Mouse (Mus musculus) intestine, embryonic 16.5 days (tissue): ENCODE measurements around the gene Srsf5. TPM values are rescaled to one million over a fixed set of nuclear protein-coding genes. Genes with fewer than 3 reads are reported as not detected.
A peak's percentile ranks its signal among the peaks of the same experiment; 100 is the strongest.

Source experiments
- ATAC-seq: fragments of 200-750 bp; cut with Nextera tagmentation; 2 replicates; pipeline ENCODE4 v1.8.0; 2017; ENCODE audit warnings: moderate TSS enrichment, moderate library complexity
- H3K27ac ChIP-seq: fragments of 300-500 bp; sonication (generic); 2 replicates; pipeline ENCODE4 v1.5.1; 2014; ENCODE audit warnings: mild to moderate bottlenecking, low read length
- H3K27me3 ChIP-seq: fragments of 300-500 bp; sonication (generic); replicated peaks from 2 replicates; pipeline ENCODE4 v1.6.1; 2014; ENCODE audit warnings: low read length, control low read depth, mixed read lengths; ENCODE audit not compliant: control insufficient read depth, insufficient read depth
- H3K36me3 ChIP-seq: fragments of 300-500 bp; sonication (generic); 2 replicates; pipeline ENCODE4 v1.6.1; 2014; ENCODE audit warnings: low read length, control low read depth; ENCODE audit not compliant: control insufficient read depth, insufficient read depth
- H3K4me1 ChIP-seq: fragments of 300-500 bp; sonication (generic); 2 replicates; pipeline ENCODE4 v1.6.1; 2014; ENCODE audit warnings: low read length, control low read depth, mixed read lengths; ENCODE audit not compliant: control insufficient read depth, insufficient read depth
- H3K4me2 ChIP-seq: fragments of 300-500 bp; sonication (generic); 2 replicates; pipeline ENCODE4 v1.6.1; 2014; ENCODE audit warnings: low read depth, low read length, control low read depth
- H3K4me3 ChIP-seq: fragments of 300-500 bp; sonication (generic); 2 replicates; pipeline ENCODE4 v1.5.1; 2014; ENCODE audit warnings: mild to moderate bottlenecking, low read length
- H3K9ac ChIP-seq: fragments of 300-500 bp; sonication (generic); 2 replicates; pipeline ENCODE4 v1.6.1; 2014; ENCODE audit warnings: low read depth, low read length
- H3K9me3 ChIP-seq: fragments of 300-500 bp; sonication (generic); 2 replicates; pipeline ENCODE4 v1.6.1; 2016; ENCODE audit warnings: low read length, control low read depth; ENCODE audit not compliant: control insufficient read depth
- WGBS: fragments of 180-500 bp; shearing (Covaris S2); extraction: QIAGEN DNeasy Blood & Tissue Kit; methylation state at CpG from one replicate; pipeline ENCODE4 v1.1.7; 2014; 5-methylcytosine and 5-hydroxymethylcytosine counted together
- polyA plus RNA-seq: library from polyadenylated mRNA; unstranded; fragments of >200 nt; fragmentation: Nextera tagmentation; extraction: Ambion mirVana; gene quantifications from 2 replicates; pipeline ENCODE4 v1.2.1, GENCODE M21; 2015

The Srsf5 gene
- polyA plus RNA-seq, 1 experiment from 2014 or later = 492 TPM

DNA sequence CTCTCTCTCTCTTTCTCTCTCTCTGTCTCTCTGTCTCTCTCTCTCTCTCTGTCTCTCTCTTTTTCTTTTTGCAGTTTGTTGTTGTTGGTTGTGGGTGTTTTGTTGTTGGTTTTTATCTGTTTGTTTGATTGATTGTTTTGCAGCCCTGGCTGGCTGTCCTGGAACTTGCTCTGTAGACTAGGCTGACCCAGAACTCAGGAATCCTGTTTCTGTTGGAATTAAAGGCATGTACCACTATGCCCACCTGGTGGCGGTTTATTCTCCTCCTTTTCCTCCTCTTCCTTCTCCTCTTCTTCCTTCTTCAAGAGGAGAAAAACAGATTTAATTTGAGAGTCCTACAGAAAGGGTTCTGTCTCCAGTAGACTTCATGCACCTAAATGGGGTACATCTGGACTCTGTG, 17.8 kb upstream of the Srsf5 start:
- 73% methylated on average over 1 of the region's 1 CpGs for WGBS
- H3K9me3 ChIP-seq = no peaks in the 10 kb centered on the region
- H3K27me3 ChIP-seq = no peaks in the 10 kb centered on the region
- no peak overlapping the region for H3K9ac ChIP-seq
- no peak overlapping the region for H3K4me2 ChIP-seq
- H3K36me3 ChIP-seq = no peaks in the 10 kb centered on the region
- no peak overlapping the region for H3K27ac ChIP-seq
- peaks cover 14% of the 10 kb centered on the region for H3K4me1 ChIP-seq
- no peak overlapping the region for H3K4me3 ChIP-seq
- no peak for ATAC-seq

DNA sequence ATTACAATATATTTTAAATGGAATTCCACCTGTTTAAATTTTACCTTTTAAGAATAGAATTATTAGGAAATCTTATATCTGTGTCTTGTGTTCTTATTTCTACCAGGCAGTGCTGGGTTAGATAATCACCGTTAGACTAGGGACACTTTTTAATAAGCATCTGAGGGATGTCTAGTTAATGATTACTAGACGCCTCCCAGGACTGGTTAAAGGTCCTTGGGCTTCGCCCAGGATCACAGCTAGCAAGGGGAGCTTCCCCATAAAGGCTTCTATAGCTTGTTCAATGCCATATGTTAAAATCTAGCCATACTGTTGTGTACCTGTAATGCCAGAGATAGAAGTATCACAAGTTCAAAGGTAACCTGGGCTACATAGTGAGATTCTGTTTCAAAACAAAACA, 16.4 kb upstream of the Srsf5 start:
- Histone ChIP-seq H3K9me3 (no peaks in the 10 kb centered on the region), H3K27me3 (no peaks in the 10 kb centered on the region), H3K27ac (peak overlapping the region; percentile 89), H3K4me2 (no peak overlapping the region), H3K36me3 (no peaks in the 10 kb centered on the region), H3K4me1 (peaks cover 10% of the 10 kb centered on the region), H3K4me3 (no peak overlapping the region), H3K9ac (no peak overlapping the region)
- ATAC-seq = peak; percentile 52
- WGBS = 63% methylated on average over 3 of the region's 3 CpGs

DNA sequence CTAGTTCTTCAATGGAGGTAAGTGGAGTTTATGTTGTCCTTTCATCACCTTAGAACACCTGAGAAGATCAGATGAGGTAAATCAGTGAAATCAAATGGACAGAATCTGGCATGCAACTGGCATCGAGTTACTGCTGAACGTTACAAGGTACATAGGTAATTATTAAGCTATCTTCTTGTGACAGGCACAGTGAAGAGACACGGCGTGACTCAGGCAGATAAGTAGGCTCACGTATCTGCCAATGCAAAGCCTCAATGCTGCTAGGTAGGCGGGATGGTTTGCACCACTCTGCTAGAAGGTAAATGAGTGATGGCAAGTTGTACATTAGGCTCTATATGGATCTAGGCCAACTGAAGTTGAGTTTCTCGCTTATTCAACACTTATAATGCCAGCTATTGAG, 15.2 kb upstream of the Srsf5 start:
- no peak overlapping the region for H3K9ac ChIP-seq
- peak; percentile 82 for ATAC-seq
- peak overlapping the region; percentile 4; the same call in 1 of the 2 replicates for H3K27ac ChIP-seq
- H3K4me3 ChIP-seq = no peak overlapping the region
- H3K36me3 ChIP-seq = no peaks in the 10 kb centered on the region
- no peaks in the 10 kb centered on the region for H3K27me3 ChIP-seq
- 59% methylated on average over 7 of the region's 7 CpGs for WGBS
- H3K9me3 ChIP-seq = no peaks in the 10 kb centered on the region
- no peak overlapping the region for H3K4me2 ChIP-seq
- peaks cover 10% of the 10 kb centered on the region for H3K4me1 ChIP-seq

DNA sequence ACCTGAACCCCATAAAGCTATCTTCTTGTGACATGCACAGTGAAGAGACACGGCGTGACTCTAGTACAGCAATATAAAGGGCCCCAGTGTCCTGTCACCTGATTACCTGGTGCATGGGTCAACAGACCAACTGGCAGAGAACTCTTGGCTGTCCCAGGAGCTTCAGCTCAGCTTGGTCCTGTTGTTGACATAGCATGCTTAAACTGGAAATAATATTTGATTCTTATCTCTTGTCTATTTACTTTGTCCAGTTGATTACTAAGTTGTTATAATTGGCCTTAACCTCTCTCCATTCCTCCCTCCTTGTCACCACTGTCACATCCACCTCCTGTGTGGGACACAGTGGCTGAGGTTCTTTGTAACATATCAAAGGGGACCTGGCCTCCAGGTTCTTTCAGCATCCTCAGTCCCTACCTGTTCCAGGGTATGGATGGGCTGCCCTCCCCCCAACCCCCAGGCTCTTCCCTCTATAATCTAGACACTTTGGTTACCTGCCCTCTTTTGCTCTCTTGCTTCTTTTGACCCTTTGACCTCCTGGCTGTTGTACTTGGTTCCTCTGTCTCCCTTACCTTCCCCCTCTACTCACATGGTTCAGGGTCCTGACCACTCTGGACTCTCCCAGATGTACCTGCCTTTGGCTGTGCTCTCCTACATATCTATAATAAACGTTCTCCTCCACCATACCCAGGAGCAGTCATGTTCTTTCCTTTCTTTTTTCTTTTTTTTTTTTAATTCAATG, 13.7 kb upstream of the Srsf5 start:
- Histone ChIP-seq H3K4me1 (peaks cover 3% of the 10 kb centered on the region), H3K4me3 (no peak overlapping the region), H3K9me3 (no peaks in the 10 kb centered on the region), H3K4me2 (no peak overlapping the region), H3K9ac (no peak overlapping the region), H3K27ac (peak overlapping the region; percentile 21; the same call in 1 of the 2 replicates), H3K27me3 (no peaks in the 10 kb centered on the region), H3K36me3 (no peaks in the 10 kb centered on the region)
- peak; percentile 47 for ATAC-seq
- WGBS = 63% methylated on average over 3 of the region's 3 CpGs

DNA sequence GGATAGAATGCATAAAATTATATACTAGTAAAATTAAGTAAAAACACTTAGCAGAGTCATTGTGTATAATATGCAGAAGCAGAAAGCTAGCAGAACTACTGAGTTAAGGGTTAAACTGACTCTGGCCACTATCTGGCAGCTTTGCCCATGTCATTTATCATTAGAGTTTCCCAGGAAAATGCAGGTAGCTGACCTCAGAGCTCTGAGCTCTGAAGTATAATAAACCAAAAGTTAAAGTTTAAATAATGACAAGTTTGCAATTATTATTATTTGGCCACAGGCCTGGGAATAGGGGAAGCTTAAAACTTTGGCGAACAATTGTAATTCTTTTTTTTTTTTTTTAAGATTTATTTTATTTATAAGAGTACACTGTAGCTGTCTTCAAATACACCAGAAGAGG, 12.4 kb upstream of the Srsf5 start:
- no peaks in the 10 kb centered on the region for H3K27me3 ChIP-seq
- no peak overlapping the region for H3K4me3 ChIP-seq
- 82% methylated on average over 1 of the region's 1 CpGs for WGBS
- peaks cover 7% of the 10 kb centered on the region for H3K4me1 ChIP-seq
- H3K36me3 ChIP-seq = no peaks in the 10 kb centered on the region
- no peaks in the 10 kb centered on the region for H3K9me3 ChIP-seq
- H3K9ac ChIP-seq = no peak overlapping the region
- ATAC-seq = no peak
- H3K4me2 ChIP-seq = no peak overlapping the region
- no peak overlapping the region for H3K27ac ChIP-seq

DNA sequence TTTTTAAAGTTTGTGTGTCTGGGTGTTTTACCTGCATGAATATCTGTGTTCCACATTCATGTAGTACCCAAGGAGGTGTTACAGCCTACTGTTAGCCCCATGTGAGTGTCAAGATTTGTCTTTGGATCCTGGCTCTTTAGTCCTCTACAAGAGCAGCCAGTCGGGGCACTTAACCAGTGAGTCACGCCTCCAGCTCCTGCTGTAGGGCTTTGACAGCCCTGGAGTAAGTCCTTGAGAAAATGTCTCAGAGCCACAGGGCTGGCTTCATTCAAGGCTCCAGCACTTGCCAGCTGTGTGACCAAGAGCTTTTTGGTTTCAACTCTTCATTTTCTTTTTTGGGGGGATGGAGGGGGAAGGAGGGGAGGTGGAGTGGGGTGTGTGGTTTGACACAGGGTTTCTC, 8.6 kb upstream of the Srsf5 start:
- Histone ChIP-seq H3K27ac (peak overlapping the region; percentile 79), H3K27me3 (no peaks in the 10 kb centered on the region), H3K9me3 (no peaks in the 10 kb centered on the region), H3K4me1 (peaks cover 3% of the 10 kb centered on the region; the same call in 1 of the 2 replicates), H3K4me2 (no peak overlapping the region), H3K4me3 (no peak overlapping the region), H3K9ac (no peak overlapping the region), H3K36me3 (no peaks in the 10 kb centered on the region)
- 68% methylated on average over 2 of the region's 2 CpGs for WGBS
- peak; percentile 12; the same call in 1 of the 2 replicates for ATAC-seq

DNA sequence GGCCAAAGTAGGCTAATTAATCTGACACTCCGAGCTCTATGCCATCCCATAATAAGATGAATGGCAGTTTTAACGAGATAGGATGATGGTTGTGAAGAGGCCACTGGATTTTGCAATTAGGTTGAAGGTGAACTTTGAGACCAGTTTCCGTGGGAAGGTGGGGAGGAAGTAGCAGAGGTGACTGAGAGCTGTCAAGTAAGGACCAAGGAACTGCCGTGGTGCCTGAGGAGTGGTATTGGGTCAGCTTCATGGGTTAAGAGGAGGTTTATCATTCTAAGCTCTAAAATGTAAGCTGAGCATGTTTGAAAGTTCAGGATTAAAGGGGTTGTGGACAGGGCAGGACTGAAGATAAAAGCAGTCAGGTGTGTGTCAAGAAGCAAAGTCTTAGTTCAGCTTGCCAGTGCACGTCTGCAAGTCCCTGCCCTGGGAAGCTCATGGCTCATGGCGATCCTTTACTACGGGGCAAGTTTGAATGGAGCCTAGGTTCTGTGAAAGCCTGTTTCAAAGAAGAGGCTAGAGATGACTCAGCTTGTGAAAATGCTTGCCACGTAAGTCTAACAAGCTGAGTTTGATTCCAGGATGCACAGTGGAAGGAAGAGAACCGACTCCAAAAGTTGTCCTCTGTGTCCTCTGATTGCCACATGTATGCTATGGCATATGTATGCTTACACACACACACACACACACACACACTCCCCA, 7.8 kb upstream of the Srsf5 start:
- Histone ChIP-seq H3K9ac (peak overlapping the region; percentile 4; the same call in 1 of the 2 replicates), H3K4me1 (peaks cover 3% of the 10 kb centered on the region; the same call in 1 of the 2 replicates), H3K27me3 (no peaks in the 10 kb centered on the region), H3K9me3 (no peaks in the 10 kb centered on the region), H3K27ac (peak overlapping the region; percentile 79), H3K4me2 (no peak overlapping the region; the same call in 1 of the 2 replicates), H3K36me3 (no peaks in the 10 kb centered on the region), H3K4me3 (no peak overlapping the region)
- WGBS = 62% methylated on average over 9 of the region's 9 CpGs
- ATAC-seq = peak; percentile 74

DNA sequence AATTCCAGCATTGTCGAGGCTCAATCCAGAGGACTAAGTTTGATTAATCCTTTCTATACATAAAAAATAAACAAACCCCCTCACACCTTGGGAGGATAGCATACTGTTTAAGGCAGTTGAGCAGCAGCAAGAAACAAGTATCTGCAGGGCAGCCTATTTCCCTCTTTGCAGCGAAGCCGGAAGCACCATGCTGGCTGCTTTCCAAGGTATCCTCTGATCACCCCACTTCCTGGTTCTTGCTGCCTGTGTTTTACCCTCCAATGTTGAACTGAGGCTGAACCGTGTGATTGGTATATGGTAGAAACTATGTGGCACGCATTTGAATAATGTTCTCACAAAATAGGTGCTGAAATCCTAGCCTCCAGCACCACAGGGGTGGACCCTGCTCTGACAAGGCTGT, 6.7 kb upstream of the Srsf5 start:
- Histone ChIP-seq H3K4me1 (peaks cover 3% of the 10 kb centered on the region; the same call in 1 of the 2 replicates), H3K9ac (0 out of 2 replicates have a peak overlapping the region, but pooled peaks have one; percentile 13), H3K4me2 (no peak overlapping the region), H3K4me3 (no peak overlapping the region), H3K9me3 (no peaks in the 10 kb centered on the region), H3K27me3 (no peaks in the 10 kb centered on the region), H3K36me3 (no peaks in the 10 kb centered on the region), H3K27ac (peak overlapping the region; percentile 59)
- WGBS = 32% methylated on average over 5 of the region's 5 CpGs
- peak; percentile 47 for ATAC-seq

DNA sequence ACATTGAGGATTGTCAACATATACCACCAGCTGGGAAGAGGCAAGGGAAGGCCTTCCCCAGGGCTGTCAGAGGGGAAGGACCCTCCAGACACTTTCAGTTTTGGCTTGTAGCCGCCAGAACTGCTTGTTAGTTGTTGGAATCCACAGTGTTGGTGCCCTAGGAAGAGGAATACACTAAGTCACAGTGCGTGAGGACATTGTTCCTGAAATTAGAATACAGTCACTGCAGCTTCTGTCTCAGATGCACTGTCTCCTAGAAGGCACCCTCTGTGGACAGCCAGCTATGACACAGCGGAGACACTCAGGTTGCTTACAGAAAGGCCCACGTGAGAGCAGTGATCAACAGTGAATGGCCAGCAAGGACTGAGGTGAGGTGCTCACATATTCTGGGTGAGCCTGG, 6.1 kb upstream of the Srsf5 start:
- WGBS = 77% methylated on average over 4 of the region's 4 CpGs
- Histone ChIP-seq H3K9ac (no peak overlapping the region), H3K4me2 (no peak overlapping the region), H3K27me3 (no peaks in the 10 kb centered on the region), H3K36me3 (no peaks in the 10 kb centered on the region), H3K9me3 (no peaks in the 10 kb centered on the region), H3K27ac (peak overlapping the region; percentile 59), H3K4me3 (no peak overlapping the region), H3K4me1 (peaks cover 3% of the 10 kb centered on the region; the same call in 1 of the 2 replicates)
- no peak for ATAC-seq
